Mouse (Mus musculus) liver, embryonic 14.5 days (tissue): ENCODE data around the gene Rab32. TPM values are rescaled to one million over a fixed set of nuclear protein-coding genes. Genes with fewer than 3 reads are reported as not detected.
"Not testable (repeated sequence)": the region's sequence is repeated elsewhere in the genome, so short reads cannot be mapped to it uniquely, and the experiment has no call there.

Experiments used
- ATAC-seq: fragments of 200-750 bp; cut with Nextera tagmentation; 2 replicates; pipeline ENCODE4 v1.8.0; 2017; ENCODE audit warnings: moderate number of reproducible peaks, mild to moderate bottlenecking, moderate library complexity; ENCODE audit not compliant: insufficient read depth
- DNase-seq, 3 experiments: peaks; one replicate each; pipeline ENCODE4 v3.0.0-alpha.2; 2012 to 2013; ENCODE audit warnings: low read depth in 3 of 3, low spot score in 3 of 3
- H3K27ac ChIP-seq: fragments of 300-500 bp; sonication (generic); 2 replicates; pipeline ENCODE4 v1.5.1; 2014; ENCODE audit warnings: moderate library complexity, mild to moderate bottlenecking, control low read depth, inconsistent platforms
- H3K27me3 ChIP-seq: fragments of 300-500 bp; sonication (generic); 2 replicates; pipeline ENCODE4 v1.6.1; 2014; ENCODE audit warnings: mild to moderate bottlenecking, low read length, moderate library complexity; ENCODE audit not compliant: control insufficient read depth, insufficient read depth
- H3K36me3 ChIP-seq: fragments of 300-500 bp; sonication (generic); replicated peaks from 2 replicates; pipeline ENCODE4 v1.6.1; 2014; ENCODE audit warnings: low read depth; ENCODE audit not compliant: control insufficient read depth, insufficient read depth
- H3K4me1 ChIP-seq, 2 experiments: fragments of 200-500 bp in 1 of 2; fragments of 300-500 bp in 1 of 2; sonication (generic) in 1 of 2; replicated peaks; 2 replicates each; pipeline ENCODE4 v1.6.1; 2012 to 2014; ENCODE audit warnings: antibody characterized with exemption in 1 of 2, inconsistent platforms in 1 of 2, low read length in 1 of 2; ENCODE audit not compliant: control insufficient read depth in 2 of 2, insufficient read depth in 2 of 2
- H3K4me2 ChIP-seq: fragments of 300-500 bp; sonication (generic); 2 replicates; pipeline ENCODE4 v1.6.1; 2014; ENCODE audit warnings: low read depth, mild to moderate bottlenecking, control low read depth, moderate library complexity
- H3K4me3 ChIP-seq, 2 experiments: fragments of 200-500 bp in 1 of 2; fragments of 300-500 bp in 1 of 2; sonication (generic) in 1 of 2; 2 replicates each; pipeline ENCODE4 v1.5.1; 2012 to 2014; ENCODE audit warnings: low read depth in 2 of 2, low read length in 2 of 2, mild to moderate bottlenecking in 2 of 2, control low read depth in 1 of 2, inconsistent platforms in 1 of 2, moderate library complexity in 1 of 2; ENCODE audit not compliant: insufficient read depth in 1 of 2
- H3K9ac ChIP-seq: fragments of 300-500 bp; sonication (generic); replicated peaks from 2 replicates; pipeline ENCODE4 v1.6.1; 2014; ENCODE audit warnings: mild to moderate bottlenecking, control low read depth, moderate library complexity
- H3K9me3 ChIP-seq: fragments of 300-500 bp; sonication (generic); 2 replicates; pipeline ENCODE4 v1.6.1; 2016; ENCODE audit warnings: low read length, mixed read lengths; ENCODE audit not compliant: control insufficient read depth
- CTCF ChIP-seq: IDR thresholded peaks from 2 replicates; pipeline ENCODE4 v1.5.1; 2016; ENCODE audit warnings: antibody characterized with exemption, low read depth, control low read depth
- EP300 ChIP-seq: IDR thresholded peaks from 2 replicates; pipeline ENCODE4 v1.6.1; 2016; ENCODE audit warnings: antibody characterized with exemption, low read depth
- WGBS: fragments of 180-500 bp; shearing (Covaris S2); extraction: QIAGEN DNeasy Blood & Tissue Kit; methylation state at CpG from one replicate; pipeline ENCODE4 v1.1.7; 2014; ENCODE audit not compliant: insufficient replicate concordance; 5-methylcytosine and 5-hydroxymethylcytosine counted together
- polyA plus RNA-seq, 2 experiments: library from polyadenylated mRNA; depleted of rRNA in 1 of 2; stranded (reverse) in 1 of 2; unstranded in 1 of 2; fragments of >200 nt; fragmentation: Nextera tagmentation in 1 of 2; extraction: Ambion mirVana in 1 of 2; gene quantifications; 2 replicates each; pipeline versions ENCODE4 v1.2.1 to v1.2.3; 2012 to 2014

Rab32 gene
- polyA plus RNA-seq (2012; rRNA removed), result 6.0 and 8.4 TPM in 2 replicates
- 18.6 and 20.1 TPM in 2 replicates for polyA plus RNA-seq (2014; fragmentation: Nextera tagmentation; extraction: Ambion mirVana)

- Histone ChIP-seq H3K9me3 (no peaks in the 10 kb centered on the region), H3K27me3 (no peaks in the 10 kb centered on the region), H3K4me1 (no peaks in the 10 kb centered on the region), H3K27ac (no peak within 1 kb of the TSS), H3K36me3 (no peaks in the 10 kb centered on the region), H3K9ac (peak within 1 kb of the TSS; percentile 52), H3K4me2 (peak within 1 kb of the TSS; percentile 48), H3K4me3 (peak within 1 kb of the TSS; percentile 49 to 53)
- DNase-seq (peak; percentile 45 to 65 (median 59)), ATAC-seq (peak; percentile 88)
- WGBS, result under 1% methylated on average over 51 of the region's 51 CpGs
- TF ChIP-seq EP300 (no peak), CTCF (peak; percentile 97)
Measured at GRCm38 (mm10) chr10:10557570-10558336, at the start of gene Rab32. TSS of gene Rab32 (minus strand) at chr10:10558265.

DNA sequence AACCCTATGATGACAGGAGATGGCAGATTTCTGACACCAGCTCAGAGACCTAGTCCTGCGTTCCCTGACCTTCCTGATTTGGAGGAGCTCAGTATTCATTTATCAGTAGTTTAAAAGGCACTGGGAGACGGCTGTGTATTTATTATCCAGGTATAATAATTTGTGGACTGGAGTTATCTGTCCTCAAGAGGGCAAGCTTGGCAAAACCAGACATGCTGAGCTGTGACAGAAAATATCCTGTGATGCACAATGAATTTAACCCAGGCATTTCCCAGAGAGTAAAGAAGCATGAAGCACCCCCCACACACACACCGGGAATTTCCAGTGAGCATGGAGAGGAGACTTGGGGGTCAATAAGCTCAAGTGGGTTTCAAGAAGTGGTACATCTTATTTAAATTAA, 42.7 kb upstream of the Rab32 start:
- DNase-seq (no peak), ATAC-seq (no peak)
- Histone ChIP-seq H3K9ac (no peak overlapping the region), H3K27me3 (no peaks in the 10 kb centered on the region), H3K27ac (no peak overlapping the region), H3K36me3 (no peaks in the 10 kb centered on the region), H3K4me2 (no peak overlapping the region), H3K4me1 (no peaks in the 10 kb centered on the region), H3K9me3 (no peaks in the 10 kb centered on the region), H3K4me3 (no peak overlapping the region)
- TF ChIP-seq EP300 (no peak), CTCF (no peak)
- WGBS, result 52% methylated on average over 3 of the region's 3 CpGs

GRCm38 (mm10) chr10:10597495-10597894, 39.4 kb upstream of the Rab32 start:
- not testable (repeated sequence) for H3K27me3 ChIP-seq, ATAC-seq

DNA sequence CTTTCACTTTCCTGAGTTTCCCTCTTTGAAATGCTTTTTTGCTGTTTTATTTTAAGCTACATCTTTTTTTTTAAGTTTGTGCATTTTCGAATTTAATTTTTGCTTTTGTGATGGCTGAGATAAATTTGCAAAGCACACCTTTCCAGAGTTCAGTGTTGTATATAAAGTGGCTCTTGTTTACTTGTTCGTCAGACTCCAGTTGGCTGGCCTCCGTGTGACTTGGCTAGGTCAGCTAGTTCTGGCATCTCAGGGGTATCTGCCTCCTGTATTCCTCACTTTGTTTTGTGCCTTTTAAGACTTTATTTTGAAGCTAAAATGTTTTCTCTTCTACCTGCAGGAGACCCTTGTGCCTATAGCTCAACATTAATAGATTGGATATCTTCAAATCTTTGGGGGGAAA, 22.7 kb upstream of the Rab32 start:
- no peak overlapping the region for H3K4me2 ChIP-seq
- no peak overlapping the region for H3K4me3 ChIP-seq
- 53% methylated on average over 3 of the region's 3 CpGs for WGBS
- H3K27ac ChIP-seq, result no peak overlapping the region
- no peaks in the 10 kb centered on the region for H3K4me1 ChIP-seq
- DNase-seq (no peak), ATAC-seq (no peak)
- no peaks in the 10 kb centered on the region for H3K36me3 ChIP-seq
- no peaks in the 10 kb centered on the region for H3K27me3 ChIP-seq
- no peaks in the 10 kb centered on the region for H3K9me3 ChIP-seq
- no peak overlapping the region for H3K9ac ChIP-seq
- TF ChIP-seq EP300, result no peak
- TF ChIP-seq CTCF, result no peak

More at GRCm38 (mm10) chr10:10597495-10597894, 39.4 kb upstream of the Rab32 start:
- H3K36me3 ChIP-seq, DNase-seq, H3K27ac ChIP-seq, H3K4me3 ChIP-seq, H3K9me3 ChIP-seq, H3K4me1 ChIP-seq, H3K4me2 ChIP-seq, H3K9ac ChIP-seq: not testable (repeated sequence)
- WGBS, result 58% methylated on average over 2 of the region's 2 CpGs

DNA sequence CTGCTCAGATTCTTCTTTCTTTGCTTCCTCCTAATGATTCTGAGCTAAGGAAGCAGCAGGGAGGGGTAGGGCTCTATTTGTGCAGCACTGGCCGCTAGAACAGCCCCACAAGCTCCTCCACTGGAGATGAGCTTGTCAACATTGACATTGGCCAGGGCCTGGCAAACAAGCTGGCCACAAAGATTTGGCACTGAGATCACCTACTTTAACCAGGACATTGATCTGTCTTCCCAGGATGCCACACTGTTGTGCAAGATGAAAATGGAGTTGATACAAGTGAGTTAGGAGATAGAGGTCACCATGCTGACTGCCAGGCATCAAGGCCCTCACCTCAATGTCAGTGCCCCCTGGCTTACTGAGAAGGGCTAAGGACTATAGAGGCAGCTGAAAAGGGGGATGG, 21.8 kb upstream of the Rab32 start:
- H3K9ac ChIP-seq, result no peak overlapping the region
- H3K9me3 ChIP-seq, result no peaks in the 10 kb centered on the region
- no peak overlapping the region for H3K4me2 ChIP-seq
- no peak for TF ChIP-seq CTCF
- no peak for TF ChIP-seq EP300
- no peaks in the 10 kb centered on the region for H3K36me3 ChIP-seq
- DNase-seq (no peak), ATAC-seq (no peak)
- no peak overlapping the region for H3K27ac ChIP-seq
- 47% methylated on average over 1 of the region's 1 CpGs for WGBS
- no peaks in the 10 kb centered on the region for H3K4me1 ChIP-seq
- no peak overlapping the region for H3K4me3 ChIP-seq
- no peaks in the 10 kb centered on the region for H3K27me3 ChIP-seq
